Mouse (Mus musculus) bone marrow macrophage, adult 2 months (primary cell): ENCODE measurements around the gene Mrpl20. TPM values are rescaled to one million over a fixed set of nuclear protein-coding genes. Genes with fewer than 3 reads are reported as not detected.

Experiments used
- H3K27ac ChIP-seq: 2 replicates; pipeline ENCODE4 v1.5.1; 2012; ENCODE audit warnings: low read depth, low read length; ENCODE audit not compliant: insufficient read depth
- H3K4me1 ChIP-seq: 2 replicates; pipeline ENCODE4 v1.6.1; 2012; ENCODE audit warnings: low read length; ENCODE audit not compliant: control insufficient read depth, insufficient read depth
- H3K4me3 ChIP-seq: 2 replicates; pipeline ENCODE4 v1.5.1; 2012; ENCODE audit warnings: mild to moderate bottlenecking, low read length, moderate library complexity; ENCODE audit not compliant: insufficient read depth
- CTCF ChIP-seq: IDR thresholded peaks from 2 replicates; pipeline ENCODE4 v1.5.1; 2012; ENCODE audit warnings: low read depth, mild to moderate bottlenecking, low read length, moderate library complexity
- POLR2A ChIP-seq: IDR thresholded peaks from 2 replicates; pipeline ENCODE4 v1.6.1; 2012; ENCODE audit warnings: mild to moderate bottlenecking, low read depth, low read length, borderline replicate concordance
- polyA plus RNA-seq: library from polyadenylated mRNA; stranded (reverse); fragments of >200 nt; gene quantifications from 2 replicates; pipeline ENCODE4 v1.2.4, GENCODE M21; 2012; ENCODE audit not compliant: missing spikeins, insufficient read depth, insufficient read length

Gene Mrpl20
- polyA plus RNA-seq, 1 experiment = 81.6 TPM

DNA sequence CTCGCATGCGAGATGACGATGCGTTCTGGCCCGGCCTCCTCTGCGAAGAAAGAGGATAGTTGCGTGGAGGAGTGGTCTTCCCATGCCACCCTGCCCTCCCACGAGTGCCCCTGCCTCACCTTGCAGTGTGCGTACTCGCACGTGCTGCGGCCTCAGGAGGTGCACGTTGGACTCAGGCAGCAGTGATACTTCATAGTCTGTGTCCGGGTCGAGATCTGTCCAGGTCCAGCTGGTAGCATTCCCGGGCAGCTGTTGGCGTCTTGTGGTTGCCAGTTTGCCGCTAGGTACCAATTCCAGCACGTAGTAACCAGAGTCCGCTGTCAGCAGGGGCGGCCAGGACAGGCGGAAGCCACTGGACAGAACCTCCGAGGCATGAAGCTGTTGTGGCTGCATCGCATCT, 32.1 kb upstream of the Mrpl20 start:
- Histone ChIP-seq H3K4me3 (peak overlapping the region; percentile 73; the same call in 1 of the 2 replicates), H3K27ac (no peak overlapping the region), H3K4me1 (peaks cover 7% of the 10 kb centered on the region)
- TF ChIP-seq POLR2A = no peak
- TF ChIP-seq CTCF = no peak

DNA sequence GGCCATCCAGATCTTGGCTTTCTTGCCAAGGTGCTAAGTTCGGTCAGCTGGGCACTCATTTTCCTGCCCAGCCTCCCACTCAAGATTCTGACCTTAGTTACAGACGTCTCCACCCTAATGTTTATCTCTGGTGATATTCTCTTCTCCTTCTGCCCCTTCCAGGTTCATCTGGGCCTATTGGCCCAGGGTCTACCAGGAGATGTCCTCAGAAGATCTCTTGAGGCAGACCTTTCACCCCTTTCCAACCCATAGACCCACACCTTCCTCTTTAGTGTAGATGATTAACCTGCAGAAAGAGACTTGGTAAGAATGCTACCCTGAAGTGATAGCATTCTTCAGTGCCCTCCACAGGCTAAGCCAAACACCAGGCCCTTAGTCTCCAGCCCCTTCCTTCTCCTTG, 31.0 kb upstream of the Mrpl20 start:
- peaks cover 11% of the 10 kb centered on the region for H3K4me1 ChIP-seq
- no peak overlapping the region for H3K27ac ChIP-seq
- TF ChIP-seq CTCF (no peak), POLR2A (no peak)
- no peak overlapping the region for H3K4me3 ChIP-seq

DNA sequence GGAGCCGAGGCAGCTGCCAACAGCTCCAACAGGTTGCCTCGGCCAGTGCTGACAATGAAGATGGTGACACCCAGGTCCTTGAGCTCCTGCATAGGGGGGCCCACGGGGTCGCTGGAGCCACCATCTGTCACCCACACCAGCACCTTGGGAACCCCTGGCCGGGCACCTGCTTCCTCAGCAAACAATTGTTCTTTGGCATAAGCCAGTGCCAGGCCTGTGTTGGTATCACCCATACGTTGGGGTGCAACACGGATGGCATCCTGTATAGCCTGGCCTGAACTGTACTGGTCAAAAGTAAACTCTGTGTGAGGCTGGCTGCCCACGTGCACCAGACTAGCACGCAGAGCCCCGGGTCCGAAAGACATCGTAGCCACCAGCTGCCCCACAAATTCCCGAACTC, 29.9 kb upstream of the Mrpl20 start:
- TF ChIP-seq CTCF (no peak), POLR2A (no peak)
- no peak overlapping the region for H3K4me3 ChIP-seq

GRCm38 (mm10) chr4:155773335-155774078, 29.2 kb upstream of the Mrpl20 start:
- Histone ChIP-seq H3K4me1 (peaks cover 14% of the 10 kb centered on the region), H3K4me3 (no peak overlapping the region), H3K27ac (no peak overlapping the region)
- TF ChIP-seq CTCF = no peak
- TF ChIP-seq POLR2A = no peak

More for the DNA sequence above, 29.9 kb upstream of the Mrpl20 start:
- Histone ChIP-seq H3K4me1 (peaks cover 14% of the 10 kb centered on the region), H3K27ac (no peak overlapping the region)

GRCm38 (mm10) chr4:155774280-155774754, 28.4 kb upstream of the Mrpl20 start, which contains the start of gene Vwa1:
Vwa1 (minus strand) TSS chr4:155774698.
- Histone ChIP-seq H3K4me3 (peak within 1 kb of the TSS; percentile 49), H3K27ac (no peak within 1 kb of the TSS), H3K4me1 (peaks cover 12% of the 10 kb centered on the region)
- no peak for TF ChIP-seq POLR2A
- TF ChIP-seq CTCF = no peak

DNA sequence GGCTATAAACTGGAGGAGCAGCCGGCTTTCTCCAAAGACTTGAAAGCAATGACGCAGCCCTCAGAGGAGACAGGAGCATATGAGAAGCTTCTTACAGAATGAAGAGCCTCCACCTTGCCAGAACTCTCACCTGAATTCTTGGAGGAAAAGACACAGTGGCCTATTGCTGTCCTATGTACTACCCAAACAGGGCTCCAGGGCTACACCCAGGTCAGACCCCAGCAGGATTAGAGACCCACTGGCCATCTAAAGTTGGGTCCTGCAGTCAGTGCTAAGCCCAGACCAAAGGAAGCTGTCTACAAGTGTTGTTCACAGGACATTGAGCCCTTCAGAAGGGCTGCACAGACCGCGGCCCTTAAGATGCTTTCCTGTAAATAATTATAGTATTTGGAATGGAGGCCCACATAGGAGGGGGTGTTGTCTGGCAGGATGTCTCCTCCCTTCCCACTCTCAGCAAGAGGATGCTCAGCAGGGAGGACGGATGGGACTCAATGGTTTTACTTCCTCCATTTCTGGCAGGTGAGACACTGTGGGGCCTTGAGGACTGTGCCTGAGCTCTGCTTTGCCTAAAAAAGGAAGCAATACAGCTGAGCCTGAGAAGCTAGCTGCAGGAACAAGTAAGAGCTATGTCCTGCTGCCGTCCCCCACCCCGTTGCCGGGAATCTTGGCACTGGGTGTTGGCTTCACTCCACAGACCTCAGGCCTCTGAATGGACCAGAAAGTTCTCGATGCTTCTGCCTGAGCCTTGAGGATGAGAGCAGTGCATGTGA, 27.5 kb upstream of the Mrpl20 start:
- peaks cover 9% of the 10 kb centered on the region; the same call in 1 of the 2 replicates for H3K4me1 ChIP-seq

DNA sequence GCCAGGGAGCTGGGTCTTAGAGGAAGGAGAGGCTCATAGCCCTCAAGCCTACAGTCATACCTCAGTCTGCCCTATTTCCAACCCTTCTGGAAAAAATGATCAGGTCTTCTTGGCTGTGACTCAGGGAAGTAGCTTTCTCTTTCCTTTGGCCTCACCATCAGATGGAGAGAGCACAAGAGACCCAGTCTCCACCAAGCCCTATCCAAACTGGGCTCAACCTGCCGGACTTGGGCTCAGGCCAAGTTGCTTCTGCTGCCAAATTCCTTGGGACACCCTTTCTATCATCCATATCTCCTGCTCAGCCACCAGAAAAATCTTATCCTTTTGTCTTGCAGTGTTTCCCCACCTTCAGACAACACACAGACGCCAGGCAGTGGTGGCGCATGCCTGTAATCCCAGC, 26.8 kb upstream of the Mrpl20 start:
- H3K27ac ChIP-seq = no peak overlapping the region
- TF ChIP-seq CTCF = no peak
- no peak for TF ChIP-seq POLR2A
- peaks cover 9% of the 10 kb centered on the region; the same call in 1 of the 2 replicates for H3K4me1 ChIP-seq
- H3K4me3 ChIP-seq = no peak overlapping the region

More for the DNA sequence above, 27.5 kb upstream of the Mrpl20 start:
- TF ChIP-seq POLR2A (no peak), CTCF (no peak)
- Histone ChIP-seq H3K27ac (no peak overlapping the region), H3K4me3 (no peak overlapping the region)

- TF ChIP-seq CTCF (no peak), POLR2A (no peak)
- Histone ChIP-seq H3K4me3 (no peak overlapping the region), H3K27ac (no peak overlapping the region), H3K4me1 (peaks cover 9% of the 10 kb centered on the region; the same call in 1 of the 2 replicates)
These were observed 25.9 kb upstream of the Mrpl20 start for GRCm38 (mm10) chr4:155776704-155777335.

GRCm38 (mm10) chr4:155777816-155778215, 24.9 kb upstream of the Mrpl20 start:
- H3K4me1 ChIP-seq = peaks cover 9% of the 10 kb centered on the region; the same call in 1 of the 2 replicates
- H3K27ac ChIP-seq = no peak overlapping the region
- H3K4me3 ChIP-seq = no peak overlapping the region
- TF ChIP-seq POLR2A (no peak), CTCF (no peak)
